Mouse (Mus musculus) MN1 (cell line): ENCODE data around the gene Aqp6.

Source experiments
- DNase-seq: peaks from one replicate; pipeline ENCODE4 v3.0.0-alpha.2; 2016; ENCODE audit warnings: low spot score

Aqp6 gene

DNA sequence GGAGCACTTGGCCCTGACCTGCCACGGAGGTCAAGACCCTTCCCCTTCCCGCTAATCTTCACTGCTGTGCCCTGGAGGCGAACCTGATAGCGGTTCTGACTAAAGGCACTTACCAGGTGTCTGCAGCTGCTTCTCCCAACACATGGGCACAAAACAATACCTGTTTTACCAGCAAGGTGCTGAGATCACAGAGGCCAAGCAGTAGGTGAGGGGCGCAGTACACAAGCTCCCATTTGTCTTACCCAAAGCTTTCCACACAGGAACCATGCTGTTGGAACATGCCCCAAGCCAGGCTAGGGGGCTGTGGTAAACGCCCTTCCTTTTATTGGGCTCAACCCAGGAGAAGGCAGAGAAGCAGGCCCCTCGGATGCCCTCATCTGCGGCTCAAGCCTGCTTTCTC is 3.6 kb upstream of the Aqp6 start:
- no peak for DNase-seq

DNA sequence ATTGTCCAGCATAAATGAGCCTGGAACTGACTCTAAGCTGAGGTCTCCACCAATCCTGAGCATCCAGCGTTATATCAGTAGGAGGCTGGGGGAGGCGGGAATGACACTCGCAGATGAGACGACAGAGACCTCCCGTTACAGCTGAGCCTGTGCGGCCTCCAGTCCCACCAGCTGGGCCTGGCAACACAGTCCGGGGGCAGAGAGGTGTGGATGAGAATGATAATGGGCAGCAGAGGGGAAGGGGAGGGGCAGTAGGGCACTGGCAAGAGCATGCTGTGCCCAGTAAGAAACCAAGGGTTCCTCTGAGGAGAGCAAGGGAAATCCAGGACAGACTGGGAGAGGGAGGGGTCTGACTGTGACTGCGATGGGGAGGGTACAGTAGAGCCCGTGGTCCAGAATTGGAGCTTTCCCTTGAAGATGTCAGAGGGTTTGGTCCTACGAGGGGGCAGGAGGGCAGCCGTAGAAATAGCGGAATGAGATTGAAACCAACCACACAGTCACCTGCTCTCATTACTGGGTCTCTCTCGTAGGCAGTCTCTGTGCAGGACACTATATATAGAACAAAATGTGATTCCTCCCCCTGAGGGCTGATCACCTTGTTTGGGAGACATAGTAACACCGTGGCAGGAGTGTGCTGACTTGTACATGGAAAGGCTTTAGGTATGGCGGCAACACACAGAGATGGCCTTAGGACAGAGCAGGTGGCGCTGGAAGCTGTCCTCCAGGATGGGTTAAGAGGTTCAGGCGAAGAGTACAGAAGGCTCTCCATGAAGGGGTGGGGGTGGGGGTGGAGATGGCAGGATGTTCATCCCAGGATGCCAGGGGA is 1.7 kb upstream of the Aqp6 start:
- DNase-seq: peak; percentile 49

DNA sequence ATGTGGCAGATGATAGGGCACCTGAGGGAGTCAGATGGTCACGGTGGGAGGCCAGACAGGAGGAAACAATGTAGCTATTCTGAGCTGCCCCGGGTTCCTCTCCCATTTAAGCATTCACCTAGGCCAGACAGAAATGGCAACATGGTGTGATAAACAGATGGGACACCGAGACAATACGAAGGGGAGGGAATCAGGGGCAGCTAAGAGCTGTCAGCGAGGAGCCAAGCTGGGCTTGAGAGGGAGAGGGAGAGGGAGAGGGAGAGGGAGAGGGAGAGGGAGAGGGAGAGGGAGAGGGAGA is 572 bp downstream of the Aqp6 start:
- no peak for DNase-seq

DNA sequence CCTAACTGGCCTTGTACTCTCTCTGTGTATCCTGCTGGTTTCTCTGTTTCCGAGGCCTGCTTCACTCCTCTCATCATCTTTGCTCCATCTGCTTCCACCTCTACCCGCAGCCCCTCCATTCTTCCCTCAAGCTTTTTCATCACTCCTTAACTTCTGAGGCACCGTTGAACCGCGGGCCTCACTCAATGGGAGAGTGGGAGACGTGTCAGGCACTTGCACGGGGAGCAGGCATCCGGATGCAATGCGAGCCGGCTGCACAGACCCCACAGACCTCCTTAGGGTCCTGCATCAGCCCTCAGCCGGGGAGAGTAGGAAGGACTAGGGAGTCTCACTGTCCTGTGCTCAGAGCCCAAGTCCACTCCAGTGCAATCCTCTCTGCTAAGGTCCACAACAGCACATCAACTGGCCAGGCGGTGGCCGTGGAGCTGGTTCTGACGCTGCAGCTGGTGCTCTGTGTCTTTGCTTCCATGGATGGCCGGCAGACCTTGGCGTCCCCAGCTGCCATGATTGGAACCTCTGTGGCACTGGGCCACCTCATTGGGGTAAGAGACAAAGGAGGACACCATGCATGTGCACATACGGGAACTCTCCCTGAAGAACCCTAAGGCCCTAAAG is 1.1 kb downstream of the Aqp6 start:
- DNase-seq: no peak

DNA sequence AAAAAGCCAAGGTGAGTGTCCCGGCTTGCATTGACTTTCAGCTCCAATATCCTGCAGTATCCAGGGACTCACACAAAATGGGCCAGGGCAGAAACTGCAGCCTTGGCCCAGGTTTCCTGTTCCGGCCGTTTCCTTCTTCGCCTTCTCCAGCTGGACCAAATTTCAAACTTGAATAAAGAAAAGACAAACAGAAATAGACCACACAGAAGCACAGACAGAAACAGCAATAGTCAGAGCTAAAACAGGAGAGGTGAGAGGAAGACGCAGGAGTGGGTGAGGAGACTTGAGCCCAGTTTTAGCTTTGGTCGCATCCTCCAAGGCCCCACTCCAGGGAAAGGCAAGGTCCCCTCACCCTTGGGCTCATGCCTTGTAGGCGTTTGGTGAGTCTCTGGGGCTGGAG is 2.0 kb downstream of the Aqp6 start:
- no peak for DNase-seq

DNA sequence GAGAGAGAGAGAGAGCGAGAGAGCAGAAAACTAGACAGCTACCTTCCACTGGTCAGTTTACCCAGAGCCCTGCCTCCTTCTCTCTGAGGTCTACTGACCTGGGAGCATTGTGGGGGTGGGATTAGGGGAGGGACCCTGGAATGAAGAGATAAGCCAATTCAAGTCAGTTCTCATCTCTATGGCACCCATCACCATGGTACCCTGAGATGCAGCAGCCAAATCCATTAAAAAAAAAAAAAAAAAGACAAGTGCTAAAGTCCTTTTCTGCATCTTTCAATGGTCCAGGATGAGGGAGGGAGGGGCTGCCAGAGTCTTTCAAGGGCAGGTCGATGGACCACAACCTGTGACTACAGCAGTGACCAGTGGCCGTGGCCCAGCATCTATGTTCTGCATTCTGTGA is 4.4 kb downstream of the Aqp6 start:
- no peak for DNase-seq

DNA sequence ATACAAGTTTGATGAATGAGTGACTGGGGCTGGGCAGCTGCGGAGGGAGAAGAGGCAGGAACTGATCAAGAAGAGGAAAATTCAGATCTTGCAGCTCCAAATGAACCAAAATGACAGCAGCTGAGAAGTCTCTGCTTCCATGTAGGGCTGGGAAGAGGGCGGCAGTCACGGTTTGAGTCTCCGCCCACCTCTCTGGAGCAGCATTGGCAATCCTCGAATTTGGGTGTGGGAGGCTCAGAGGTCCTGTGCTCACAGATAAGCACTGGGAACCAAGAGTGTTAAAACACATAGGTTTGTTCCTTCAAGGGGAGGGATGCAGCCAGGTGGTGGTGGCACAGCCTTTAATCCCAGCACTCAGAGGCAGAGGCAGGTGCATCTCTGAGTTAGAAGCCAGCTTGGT is 5.3 kb downstream of the Aqp6 start:
- peak; percentile 71 for DNase-seq

DNA sequence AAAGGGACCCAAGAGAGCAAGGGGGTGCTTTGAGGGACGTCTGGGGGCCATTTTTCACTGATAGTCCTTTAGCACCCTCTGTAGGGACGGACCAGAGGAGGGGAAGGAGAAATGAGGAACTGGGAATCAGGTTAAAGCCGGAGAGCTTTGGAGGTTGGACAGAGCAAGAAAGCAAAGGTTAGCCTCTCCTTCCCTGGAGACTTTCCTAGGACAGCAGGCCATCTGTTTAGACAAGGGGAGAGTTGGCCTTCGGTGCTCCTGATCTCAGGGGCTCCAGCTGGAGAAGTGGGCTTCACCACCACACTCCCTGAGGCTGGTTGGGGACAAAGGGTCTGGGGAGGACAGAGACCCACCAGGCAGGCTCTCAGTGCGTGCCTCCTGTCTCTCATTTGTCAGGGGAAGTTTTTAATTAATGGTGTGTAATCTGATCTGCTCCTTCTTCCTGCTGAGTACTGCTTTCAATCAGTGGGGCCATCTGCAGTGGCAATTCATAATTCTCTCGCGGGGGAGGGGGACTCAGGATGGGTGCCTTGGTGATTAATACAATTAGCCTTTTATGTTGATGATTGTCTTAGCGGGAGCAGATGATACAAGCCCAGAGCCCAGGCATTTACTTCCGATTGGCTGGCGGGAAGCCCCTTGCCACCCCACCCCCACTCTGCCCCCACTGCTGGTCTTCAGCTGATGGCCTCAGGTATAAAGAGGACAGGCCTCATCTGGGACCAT is 6.4 kb downstream of the Aqp6 start:
- DNase-seq: peak; percentile 96

DNA sequence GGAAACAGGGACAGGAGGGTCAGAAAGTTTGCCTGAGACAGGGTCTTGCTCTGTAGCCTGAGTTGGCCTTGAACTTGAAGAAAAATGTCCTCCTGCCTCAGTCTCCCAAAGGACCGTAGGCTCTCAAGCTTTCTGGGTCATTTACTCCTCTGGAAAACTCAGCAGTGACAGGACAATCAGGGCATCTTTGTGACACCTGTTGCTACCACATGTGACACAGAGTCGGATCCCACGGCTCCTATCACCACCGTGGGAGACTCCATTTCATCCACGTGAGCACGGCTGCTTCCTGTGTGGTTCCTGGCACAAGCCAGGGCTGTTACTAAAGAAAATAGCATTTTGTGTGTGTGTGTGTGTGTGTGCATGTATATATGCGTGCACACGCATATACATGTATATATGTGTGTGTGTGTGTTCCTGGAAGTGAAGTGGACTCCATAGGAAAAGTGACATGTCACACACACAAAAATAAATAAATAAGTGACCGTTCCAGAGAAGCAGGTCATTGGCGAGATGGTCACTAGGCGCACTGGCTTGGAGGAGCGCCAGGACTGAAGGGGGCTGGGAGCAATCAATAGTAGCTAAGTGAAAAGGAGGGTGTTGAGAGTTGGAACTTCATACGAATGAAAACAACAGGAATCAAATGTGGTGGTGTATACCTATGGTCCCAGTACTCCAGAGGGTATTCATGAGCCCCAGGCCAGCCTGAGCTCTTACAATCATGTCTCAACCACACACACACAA is 7.4 kb downstream of the Aqp6 start:
- DNase-seq: peak; percentile 56

DNA sequence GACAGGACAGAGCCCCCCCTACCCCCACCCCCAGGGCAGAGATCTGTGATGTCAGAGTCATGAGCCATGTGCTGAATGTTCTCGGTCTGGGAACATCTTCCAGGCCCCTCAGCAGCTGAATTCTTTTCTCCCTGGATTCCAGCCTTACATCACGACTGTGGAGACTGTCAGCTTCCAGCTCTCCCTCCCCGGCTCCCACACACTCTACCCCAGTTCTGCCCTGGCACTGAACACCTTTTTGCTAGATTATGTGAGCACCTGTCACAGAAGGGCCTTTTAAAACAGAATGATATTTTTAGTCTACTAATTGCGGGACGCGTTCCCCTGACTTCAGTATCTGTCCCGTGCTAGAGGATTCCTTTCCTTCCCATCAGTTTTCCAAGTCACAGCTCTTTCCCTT is 10.4 kb downstream of the Aqp6 start:
- DNase-seq: no peak

DNA sequence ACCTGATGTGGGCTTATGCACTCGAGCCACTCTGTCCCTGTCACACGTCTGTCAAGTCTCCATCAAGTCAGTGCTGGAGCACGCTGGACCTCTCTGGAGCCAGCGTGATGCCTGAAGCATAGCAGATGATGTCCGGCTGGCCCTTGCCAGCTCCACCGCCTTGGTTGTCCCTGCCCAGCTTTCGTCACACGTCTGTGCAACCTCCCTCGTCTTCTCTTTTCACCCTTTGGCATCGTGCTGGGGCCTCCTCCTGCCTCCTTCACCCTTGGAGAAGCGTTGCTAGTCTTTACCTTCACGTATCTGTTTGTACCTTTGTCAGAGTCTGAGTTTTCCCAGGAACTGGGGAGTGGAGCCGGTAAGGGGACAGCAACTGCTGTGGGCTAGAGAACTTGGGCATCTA is 13.1 kb downstream of the Aqp6 start:
- peak; percentile 59 for DNase-seq

DNA sequence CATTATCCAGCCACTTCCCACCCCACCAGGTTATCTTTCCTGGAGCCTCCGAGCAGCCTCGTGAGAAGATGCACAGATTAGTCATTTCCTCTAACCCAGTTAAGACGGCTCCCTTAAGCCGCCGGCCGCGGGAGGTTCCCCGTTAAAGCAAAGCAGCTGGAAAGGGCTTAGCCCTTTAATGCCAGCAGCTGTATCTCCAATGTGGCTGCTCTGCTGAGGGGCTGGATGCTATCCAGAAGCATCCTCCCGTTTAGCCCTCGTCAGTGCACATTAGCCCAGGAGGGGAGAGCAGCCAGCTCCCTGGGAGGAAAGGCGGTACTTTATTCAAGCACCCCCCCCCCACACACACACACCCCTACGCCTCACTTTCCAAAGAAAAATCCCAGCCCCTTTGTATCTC is 13.6 kb downstream of the Aqp6 start:
- DNase-seq: peak; percentile 90

DNA sequence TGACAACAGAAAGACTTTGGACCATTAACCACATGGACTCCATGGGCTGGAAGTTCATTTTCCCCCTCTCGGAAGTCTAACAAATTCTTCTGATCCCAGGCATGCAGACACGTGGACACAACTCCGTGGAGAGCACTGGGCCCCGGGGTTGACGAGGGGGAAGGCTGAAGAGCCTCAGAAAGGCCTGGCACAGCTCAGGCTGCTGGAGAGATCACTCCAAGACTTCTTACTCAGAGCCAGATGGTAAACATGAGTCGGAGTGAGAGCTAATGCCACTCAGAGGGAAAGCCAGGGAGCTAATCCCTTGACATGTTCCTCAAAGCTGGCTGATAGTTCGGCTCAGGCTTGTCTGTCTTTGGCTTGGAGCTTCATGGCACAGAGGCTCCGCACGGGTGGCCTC is 14.0 kb downstream of the Aqp6 start:
- peak; percentile 73 for DNase-seq

DNA sequence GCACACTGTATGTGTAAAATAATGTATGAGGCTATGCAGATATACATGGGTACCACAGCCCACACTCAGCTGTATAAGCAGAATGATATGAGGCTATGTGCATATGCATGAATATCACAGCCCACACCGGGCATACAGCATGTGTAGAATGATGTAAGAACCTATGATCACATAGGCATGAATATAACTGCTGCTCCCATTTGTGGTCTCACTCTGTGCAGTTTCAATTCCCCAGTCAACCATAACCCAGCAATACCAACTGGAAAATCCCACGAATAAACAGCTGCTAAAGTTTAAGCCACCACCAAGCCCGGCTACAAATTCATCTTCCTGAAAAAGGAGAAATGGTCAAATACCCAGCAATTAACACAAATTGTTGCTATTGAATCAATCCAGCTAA is 17.4 kb downstream of the Aqp6 start:
- DNase-seq: no peak

DNA sequence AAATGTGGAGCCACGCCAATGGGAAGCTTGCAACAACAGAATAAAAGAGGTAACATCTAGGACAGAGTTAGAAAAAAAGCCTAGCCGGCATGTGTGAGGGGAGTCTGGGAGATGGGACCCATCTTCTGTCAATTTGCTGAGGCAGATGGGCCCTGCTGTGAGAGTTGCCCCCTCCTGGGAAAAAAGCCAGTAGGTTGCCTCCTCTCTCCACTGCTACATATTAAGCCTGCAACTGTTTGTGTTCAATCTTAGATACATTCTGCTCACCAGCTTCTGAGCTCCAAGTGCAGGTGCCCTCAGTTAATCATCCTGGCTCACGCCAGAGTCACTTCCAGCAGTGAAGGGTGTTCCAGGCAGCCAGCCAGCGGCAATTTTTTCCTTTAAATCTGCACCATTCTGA is 18.6 kb downstream of the Aqp6 start:
- peak; percentile 82 for DNase-seq

DNA sequence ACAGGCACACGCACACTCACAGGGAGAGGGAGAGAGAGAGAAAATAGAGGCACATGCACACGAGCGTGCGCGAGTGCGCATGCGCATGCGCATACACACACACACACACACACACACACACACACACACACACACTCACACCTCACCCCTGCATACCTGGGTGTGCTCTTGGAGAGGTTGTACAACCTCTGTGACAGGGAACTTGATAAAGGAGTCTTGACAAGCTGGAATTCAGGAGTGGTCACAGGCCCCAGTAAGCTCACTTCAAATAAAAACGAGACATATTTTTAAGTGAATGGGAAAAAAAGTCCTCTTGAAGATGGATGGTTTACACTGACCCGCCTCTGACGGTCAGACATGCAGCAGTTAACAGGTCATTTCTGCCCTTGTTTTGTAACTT is 20.9 kb downstream of the Aqp6 start:
- DNase-seq: no peak

DNA sequence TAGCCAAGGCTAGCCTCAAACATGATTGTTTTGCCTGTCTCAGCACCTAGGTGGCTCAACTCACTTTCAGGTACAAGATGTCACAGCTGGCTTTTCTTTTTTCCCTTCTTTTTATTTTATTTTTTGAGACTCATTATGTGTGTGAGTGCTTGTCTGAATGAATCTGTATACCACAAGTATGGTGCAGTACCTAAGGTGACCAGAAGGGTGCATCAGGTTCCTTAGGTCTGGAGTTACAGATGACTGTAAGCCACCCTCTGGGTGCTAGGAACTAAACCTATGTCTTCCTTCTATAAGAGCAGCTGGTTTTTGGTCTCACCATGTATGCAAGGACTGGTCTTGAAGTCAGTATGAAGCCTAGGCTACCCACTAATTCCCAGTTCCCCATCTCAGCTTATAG is 30.4 kb downstream of the Aqp6 start:
- DNase-seq: peak; percentile 69

DNA sequence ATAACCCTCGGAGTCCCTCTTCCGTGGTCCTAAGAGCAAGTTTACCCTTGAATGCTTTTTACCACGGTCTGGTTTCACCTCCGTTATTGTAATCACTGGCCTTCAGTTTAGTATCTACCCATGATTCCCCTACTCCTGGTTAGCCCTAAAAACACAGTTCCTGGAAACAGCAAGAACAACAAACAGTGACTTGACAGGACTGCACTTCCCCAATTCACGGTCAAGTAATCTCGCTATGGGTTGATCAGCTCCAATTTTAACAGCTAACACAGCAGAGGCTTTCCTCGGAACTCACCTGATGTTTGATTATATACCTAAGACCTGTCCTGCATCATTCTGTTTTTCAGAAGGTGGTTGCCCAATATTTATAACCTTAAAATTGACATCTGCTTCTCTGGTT is 33.5 kb downstream of the Aqp6 start:
- no peak for DNase-seq

DNA sequence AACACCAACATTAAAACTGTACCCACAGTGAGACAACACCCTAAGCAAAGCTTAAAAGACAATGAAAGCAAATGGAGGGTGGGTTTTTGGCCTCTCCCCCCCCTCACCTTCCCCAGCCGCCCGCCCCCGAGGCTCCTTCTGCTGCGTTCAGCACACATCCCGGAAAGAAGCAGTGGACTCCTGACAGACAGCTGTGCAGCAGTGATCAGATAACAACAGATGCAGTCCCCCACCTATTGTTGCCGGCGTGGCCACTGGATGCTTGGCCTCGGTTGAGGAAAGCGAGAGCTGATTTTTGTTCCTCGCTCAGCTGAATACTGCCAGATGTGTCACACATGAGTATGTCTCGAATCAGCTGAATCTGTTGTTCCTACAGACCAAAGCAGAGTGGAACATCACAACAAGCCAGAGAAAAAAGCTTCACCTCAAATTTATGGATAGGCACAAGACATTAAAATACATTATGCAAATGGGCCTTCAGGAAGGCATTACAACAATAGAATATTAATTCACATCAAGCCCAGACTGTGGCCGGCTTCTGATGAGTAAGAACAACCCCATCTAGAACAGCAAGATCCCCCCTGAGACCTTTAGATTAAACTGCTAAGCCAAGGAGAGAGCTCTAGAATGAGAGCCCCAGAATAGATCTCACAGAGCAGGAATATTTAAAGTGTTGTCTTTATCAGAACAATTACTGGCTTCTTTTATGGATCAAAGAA is 36.4 kb downstream of the Aqp6 start:
- DNase-seq: no peak

DNA sequence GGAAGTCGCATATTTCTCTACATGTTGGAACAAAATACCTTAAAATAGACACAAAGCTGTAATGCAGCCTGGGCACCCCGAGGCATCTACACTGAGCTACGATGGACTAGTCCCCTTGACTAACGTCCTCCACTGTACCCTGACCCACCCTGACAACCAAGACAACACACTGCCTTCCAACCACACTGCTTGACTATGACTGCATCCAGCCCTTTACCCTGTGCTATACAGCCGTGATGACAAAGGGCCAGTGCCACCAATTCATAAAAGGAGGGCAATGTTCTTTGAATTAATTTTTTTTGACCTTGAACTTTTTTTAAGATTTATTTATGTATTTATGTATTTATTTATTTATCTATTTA is 36.9 kb downstream of the Aqp6 start:
- DNase-seq: no peak

DNA sequence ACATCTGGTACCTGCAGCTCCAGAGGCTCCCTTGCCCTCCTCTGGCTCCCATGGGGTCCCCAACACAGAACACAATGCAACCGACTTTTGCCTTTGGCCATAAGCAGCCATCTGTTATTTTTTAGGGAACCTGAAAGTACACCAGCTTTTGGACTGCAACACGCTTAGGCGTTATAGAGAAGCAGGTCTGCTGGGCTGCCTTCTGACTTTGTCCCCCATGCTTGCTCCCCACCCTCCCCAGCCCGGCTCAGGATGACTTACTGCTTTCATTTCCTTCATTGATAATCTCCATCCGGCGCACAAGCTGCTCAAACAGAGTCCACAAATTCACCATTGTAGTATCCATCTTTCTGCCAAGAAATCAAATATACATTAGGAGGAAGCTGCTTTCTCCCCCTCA is 41.4 kb downstream of the Aqp6 start:
- no peak for DNase-seq

DNA sequence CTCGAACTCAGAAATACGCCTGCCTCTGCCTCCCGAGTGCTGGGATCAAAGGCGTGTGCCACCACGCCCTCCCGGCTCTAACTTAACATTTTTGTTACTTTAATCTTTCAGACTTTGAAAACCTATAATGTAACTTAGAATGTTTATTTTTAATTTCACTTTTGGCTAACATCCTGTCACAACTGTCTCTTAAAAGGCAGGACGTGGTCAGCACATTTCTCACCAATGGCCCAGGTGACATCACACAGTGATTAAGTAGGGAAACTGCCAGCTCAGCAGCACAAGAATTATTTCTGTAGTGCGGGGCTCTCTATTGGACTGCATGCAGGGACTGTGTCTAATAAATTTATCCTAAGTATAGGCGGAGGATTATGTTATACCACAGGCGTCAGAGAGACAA is 42.6 kb downstream of the Aqp6 start:
- no peak for DNase-seq
